Mouse (Mus musculus): ENCODE results near the gene Hmcn2. TPM values are rescaled to one million over a fixed set of nuclear protein-coding genes. Genes with fewer than 3 reads are reported as not detected.

Gene Hmcn2
- polyA plus RNA-seq, 1 experiment = 1.5 TPM

- Histone ChIP-seq H3K4me3 (ENCODE audit: insufficient read depth, low read length) (no peak overlapping the region), H3K27ac (ENCODE audit: insufficient read depth, low read length) (no peak overlapping the region), H3K4me1 (ENCODE audit: control insufficient read depth, insufficient read depth, low read length) (no peaks in the 10 kb centered on the region)
- TF ChIP-seq POLR2A (IDR thresholded peaks at IDR 0.05; ENCODE audit: extremely low read depth, insufficient read depth, low read length) (no peak), CTCF (IDR thresholded peaks at IDR 0.05; ENCODE audit: extremely low read depth, insufficient read depth, low read length) (no peak)
Measured at GRCm38 (mm10) chr2:31337706-31338330, 23.6 kb downstream of the Hmcn2 start.

GRCm38 (mm10) chr2:31339826-31340225 is 25.6 kb downstream of the Hmcn2 start:
- Histone ChIP-seq H3K4me1 (ENCODE audit: control insufficient read depth, insufficient read depth, low read length) (no peaks in the 10 kb centered on the region), H3K27ac (ENCODE audit: insufficient read depth, low read length) (no peak overlapping the region), H3K4me3 (ENCODE audit: insufficient read depth, low read length) (no peak overlapping the region)
- no peak for TF ChIP-seq CTCF (IDR thresholded peaks at IDR 0.05; ENCODE audit: extremely low read depth, insufficient read depth, low read length)
- TF ChIP-seq POLR2A (IDR thresholded peaks at IDR 0.05; ENCODE audit: extremely low read depth, insufficient read depth, low read length) = no peak

- no peak overlapping the region for H3K4me3 ChIP-seq (ENCODE audit: insufficient read depth, low read length)
- TF ChIP-seq CTCF (IDR thresholded peaks at IDR 0.05; ENCODE audit: extremely low read depth, insufficient read depth, low read length) (no peak), POLR2A (IDR thresholded peaks at IDR 0.05; ENCODE audit: extremely low read depth, insufficient read depth, low read length) (no peak)
- no peak overlapping the region for H3K27ac ChIP-seq (ENCODE audit: insufficient read depth, low read length)
- no peaks in the 10 kb centered on the region for H3K4me1 ChIP-seq (ENCODE audit: control insufficient read depth, insufficient read depth, low read length)
Measured at GRCm38 (mm10) chr2:31341726-31342535, 27.7 kb downstream of the Hmcn2 start.

- Histone ChIP-seq H3K27ac (ENCODE audit: insufficient read depth, low read length) (no peak overlapping the region), H3K4me3 (ENCODE audit: insufficient read depth, low read length) (no peak overlapping the region), H3K4me1 (ENCODE audit: control insufficient read depth, insufficient read depth, low read length) (no peaks in the 10 kb centered on the region)
- TF ChIP-seq CTCF (IDR thresholded peaks at IDR 0.05; ENCODE audit: extremely low read depth, insufficient read depth, low read length) (no peak), POLR2A (IDR thresholded peaks at IDR 0.05; ENCODE audit: extremely low read depth, insufficient read depth, low read length) (no peak)
Measured at GRCm38 (mm10) chr2:31346096-31346495, 31.9 kb downstream of the Hmcn2 start.

- Histone ChIP-seq H3K4me3 (ENCODE audit: insufficient read depth, low read length) (no peak overlapping the region), H3K4me1 (ENCODE audit: control insufficient read depth, insufficient read depth, low read length) (no peaks in the 10 kb centered on the region), H3K27ac (ENCODE audit: insufficient read depth, low read length) (no peak overlapping the region)
- TF ChIP-seq POLR2A (IDR thresholded peaks at IDR 0.05; ENCODE audit: extremely low read depth, insufficient read depth, low read length) (no peak), CTCF (IDR thresholded peaks at IDR 0.05; ENCODE audit: extremely low read depth, insufficient read depth, low read length) (no peak)
Measured at GRCm38 (mm10) chr2:31348373-31348772, 34.2 kb downstream of the Hmcn2 start.

GRCm38 (mm10) chr2:31348850-31349249 is 34.6 kb downstream of the Hmcn2 start:
- no peaks in the 10 kb centered on the region for H3K4me1 ChIP-seq (ENCODE audit: control insufficient read depth, insufficient read depth, low read length)
- no peak overlapping the region for H3K27ac ChIP-seq (ENCODE audit: insufficient read depth, low read length)
- H3K4me3 ChIP-seq (ENCODE audit: insufficient read depth, low read length) = no peak overlapping the region
- TF ChIP-seq POLR2A (IDR thresholded peaks at IDR 0.05; ENCODE audit: extremely low read depth, insufficient read depth, low read length) (no peak), CTCF (IDR thresholded peaks at IDR 0.05; ENCODE audit: extremely low read depth, insufficient read depth, low read length) (no peak)

- TF ChIP-seq CTCF (IDR thresholded peaks at IDR 0.05; ENCODE audit: extremely low read depth, insufficient read depth, low read length) (no peak), POLR2A (IDR thresholded peaks at IDR 0.05; ENCODE audit: extremely low read depth, insufficient read depth, low read length) (no peak)
- Histone ChIP-seq H3K4me1 (ENCODE audit: control insufficient read depth, insufficient read depth, low read length) (no peaks in the 10 kb centered on the region), H3K27ac (ENCODE audit: insufficient read depth, low read length) (no peak overlapping the region), H3K4me3 (ENCODE audit: insufficient read depth, low read length) (no peak overlapping the region)
Measured at GRCm38 (mm10) chr2:31356771-31357170, 42.6 kb downstream of the Hmcn2 start.

- Histone ChIP-seq H3K4me3 (ENCODE audit: insufficient read depth, low read length) (no peak overlapping the region), H3K4me1 (ENCODE audit: control insufficient read depth, insufficient read depth, low read length) (no peaks in the 10 kb centered on the region), H3K27ac (ENCODE audit: insufficient read depth, low read length) (no peak overlapping the region)
- no peak for TF ChIP-seq POLR2A (IDR thresholded peaks at IDR 0.05; ENCODE audit: extremely low read depth, insufficient read depth, low read length)
- TF ChIP-seq CTCF (IDR thresholded peaks at IDR 0.05; ENCODE audit: extremely low read depth, insufficient read depth, low read length) = no peak
Measured at GRCm38 (mm10) chr2:31359316-31359715, 45.1 kb downstream of the Hmcn2 start.

- no peak for TF ChIP-seq CTCF (IDR thresholded peaks at IDR 0.05; ENCODE audit: extremely low read depth, insufficient read depth, low read length)
- no peak for TF ChIP-seq POLR2A (IDR thresholded peaks at IDR 0.05; ENCODE audit: extremely low read depth, insufficient read depth, low read length)
- H3K4me1 ChIP-seq (ENCODE audit: control insufficient read depth, insufficient read depth, low read length) = no peaks in the 10 kb centered on the region
- H3K4me3 ChIP-seq (ENCODE audit: insufficient read depth, low read length) = no peak overlapping the region
- no peak overlapping the region for H3K27ac ChIP-seq (ENCODE audit: insufficient read depth, low read length)
Measured at GRCm38 (mm10) chr2:31367186-31367585, 53.0 kb downstream of the Hmcn2 start.

- Histone ChIP-seq H3K4me1 (ENCODE audit: control insufficient read depth, insufficient read depth, low read length) (no peaks in the 10 kb centered on the region), H3K27ac (ENCODE audit: insufficient read depth, low read length) (no peak overlapping the region), H3K4me3 (ENCODE audit: insufficient read depth, low read length) (no peak overlapping the region)
- TF ChIP-seq CTCF (IDR thresholded peaks at IDR 0.05; ENCODE audit: extremely low read depth, insufficient read depth, low read length) = no peak
- TF ChIP-seq POLR2A (IDR thresholded peaks at IDR 0.05; ENCODE audit: extremely low read depth, insufficient read depth, low read length) = no peak
Measured at GRCm38 (mm10) chr2:31371396-31371795, 57.2 kb downstream of the Hmcn2 start.
